Mouse (Mus musculus): ENCODE measurements around the gene Kpna7. TPM values are rescaled to one million over a fixed set of nuclear protein-coding genes. Genes with fewer than 3 reads are reported as not detected.

Gene Kpna7
- polyA plus RNA-seq, 1 experiment from 2014 or later, result 0.20 TPM

DNA sequence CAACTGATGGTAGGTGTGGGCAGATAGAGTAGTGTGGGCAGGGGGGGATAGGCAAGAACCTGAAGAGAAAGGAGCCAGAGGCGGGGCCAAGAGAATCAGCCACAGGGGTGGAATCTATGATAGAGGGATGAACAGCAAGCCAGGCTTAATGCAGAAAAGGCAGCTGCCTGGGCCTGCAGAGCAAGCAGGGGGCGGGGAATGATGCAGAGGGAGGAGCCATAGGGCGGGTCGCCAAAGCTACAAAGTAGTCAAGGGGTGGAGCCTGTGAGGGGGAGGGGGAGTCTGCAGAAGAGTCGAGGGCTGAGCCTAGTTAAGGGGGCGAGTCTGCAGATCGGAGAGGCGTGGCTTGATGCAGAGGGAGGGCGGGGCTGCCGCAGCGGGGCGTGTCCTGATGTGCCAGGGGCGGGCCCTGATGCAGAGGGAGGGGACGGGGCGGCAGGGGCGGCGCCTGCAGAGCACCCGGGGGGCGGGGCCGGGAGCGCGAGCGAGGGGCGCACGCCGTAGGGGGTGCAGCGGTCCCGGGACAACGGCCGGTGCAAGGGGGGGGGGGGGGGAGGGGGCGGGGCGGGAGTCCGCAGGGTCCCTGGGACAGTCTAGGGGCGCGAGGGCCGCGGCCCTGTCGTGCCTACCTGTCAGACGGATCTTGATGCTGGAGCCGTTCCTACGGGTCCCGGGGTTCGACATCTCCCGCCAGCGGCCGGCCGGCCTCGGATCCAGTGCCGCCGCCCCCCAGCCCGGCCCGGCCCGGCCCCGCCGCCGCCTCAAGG lies 118.8 kb downstream of the Kpna7 start:
- DNase-seq (ENCODE audit: low spot score), result peak; percentile 94

DNA sequence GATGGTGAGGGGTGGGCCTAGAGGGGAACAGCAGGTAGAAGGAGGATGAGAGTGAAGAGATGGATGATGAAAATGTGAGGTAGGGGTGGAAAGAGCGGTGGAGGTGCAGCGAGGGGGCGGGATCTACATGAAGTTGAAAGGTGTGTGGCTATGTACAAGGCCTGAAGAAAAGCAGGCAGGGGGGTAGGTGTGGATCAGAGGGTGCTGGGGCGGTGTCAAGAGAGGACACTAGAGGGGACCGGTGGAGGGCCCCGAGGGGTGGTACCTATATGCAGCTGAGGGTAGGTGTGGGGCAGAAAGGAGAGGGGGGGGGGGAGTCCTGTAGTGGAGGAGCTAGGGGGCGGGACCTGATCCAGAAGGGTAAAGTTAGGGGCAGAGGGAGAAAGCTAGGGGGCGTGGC lies 119.4 kb downstream of the Kpna7 start:
- DNase-seq (ENCODE audit: low spot score), result no peak

DNA sequence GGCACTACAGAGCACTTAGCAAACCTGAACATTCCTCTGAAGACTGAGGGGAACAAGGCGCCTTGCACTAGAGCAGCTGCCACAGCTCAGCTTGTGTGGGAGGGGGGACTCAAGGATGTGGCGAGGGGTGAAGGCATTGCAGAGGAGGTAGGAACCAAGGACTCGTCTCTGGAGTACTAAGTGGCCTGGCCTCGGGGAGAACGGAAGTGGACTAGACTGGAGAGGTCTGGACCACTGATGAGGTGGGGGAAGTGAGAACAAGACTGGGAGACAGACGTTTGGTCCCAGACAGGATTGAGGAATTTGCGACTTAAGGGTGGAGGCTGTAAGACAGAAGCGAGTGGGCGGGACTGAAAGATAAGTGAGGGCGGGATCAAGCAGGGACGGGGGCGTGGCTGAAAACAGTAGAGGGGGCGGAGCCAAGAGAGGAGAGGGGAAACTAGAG lies 120.0 kb downstream of the Kpna7 start:
- peak; percentile 66 for DNase-seq (ENCODE audit: low spot score)

DNA sequence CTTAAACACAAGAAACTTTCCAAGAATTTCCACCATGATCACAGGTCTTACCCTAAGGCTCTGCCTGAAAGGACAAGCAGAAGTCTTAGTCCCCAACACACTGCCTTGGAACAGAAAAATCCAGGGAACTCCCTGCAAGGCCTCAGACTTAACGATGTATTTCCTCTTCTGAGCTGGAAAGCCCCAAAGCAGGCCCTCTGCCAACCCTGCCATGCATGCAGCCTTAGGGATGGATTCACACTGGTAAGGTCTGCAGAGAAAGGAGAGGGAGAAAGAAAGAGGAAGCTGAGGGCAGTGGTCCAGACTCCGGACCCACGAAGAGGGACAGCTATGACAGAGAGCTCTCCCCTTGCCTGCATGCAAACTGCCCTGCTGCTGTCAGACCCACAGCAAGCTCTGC lies 120.4 kb downstream of the Kpna7 start:
- no peak for DNase-seq (ENCODE audit: low spot score)

DNA sequence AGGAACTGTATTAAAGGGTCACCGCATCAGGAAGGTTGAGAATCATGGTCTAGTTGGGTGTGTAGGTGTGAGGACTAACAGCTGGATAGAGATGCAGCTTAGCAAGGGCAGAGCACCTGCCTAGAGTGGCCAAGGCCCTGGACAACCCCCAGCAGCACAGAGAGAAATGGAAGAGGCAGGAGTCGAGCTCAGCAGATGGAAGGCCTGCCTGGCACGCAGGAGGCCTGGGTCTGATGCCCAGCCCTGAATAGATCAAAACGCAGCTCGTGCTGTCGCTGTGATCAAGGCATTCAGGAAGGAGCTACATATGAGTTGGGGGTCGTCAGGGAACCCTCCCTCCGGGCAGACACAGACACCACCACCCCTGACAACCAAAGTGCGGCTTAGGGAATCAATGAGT lies 125.6 kb downstream of the Kpna7 start:
- no peak for DNase-seq (ENCODE audit: low spot score)

DNA sequence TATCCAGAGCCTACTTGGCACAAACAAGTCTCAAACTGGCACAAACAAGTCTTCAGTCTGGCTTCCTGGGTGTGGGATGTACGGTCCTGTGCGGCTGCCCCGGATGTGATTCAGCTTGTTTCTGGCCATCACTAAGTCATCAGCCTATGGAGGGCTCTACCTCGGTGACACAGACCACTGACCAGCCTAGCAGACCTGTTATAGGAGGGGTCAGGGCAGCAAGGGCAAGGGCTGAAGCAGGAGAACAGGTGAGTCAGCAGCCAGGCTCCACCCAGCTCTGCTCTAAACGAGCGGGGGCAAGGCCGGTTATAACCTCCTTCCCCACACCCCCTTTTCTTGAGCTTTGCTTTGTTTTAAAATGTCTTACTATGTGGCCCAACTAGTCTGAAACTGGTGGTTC lies 129.4 kb downstream of the Kpna7 start:
- no peak for DNase-seq (ENCODE audit: low spot score)

DNA sequence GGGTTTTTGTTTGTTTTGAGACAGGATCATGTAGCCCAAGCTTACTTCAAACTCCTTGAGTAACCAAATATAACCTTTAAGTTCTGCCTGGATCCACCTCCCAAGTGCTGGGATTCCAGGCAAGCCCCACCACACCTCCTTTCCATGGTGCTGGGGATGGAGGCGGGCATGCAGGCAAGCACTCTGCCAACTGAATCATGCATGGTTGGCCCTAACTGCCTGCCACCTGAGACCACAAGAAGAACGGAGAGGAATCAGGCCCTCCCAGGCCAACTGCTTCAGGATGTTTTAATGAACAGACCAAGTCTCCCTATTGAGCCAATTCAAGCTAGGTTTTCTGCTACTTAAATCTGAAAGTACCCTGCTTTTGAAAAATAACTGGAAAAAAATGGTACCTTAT lies 131.2 kb downstream of the Kpna7 start:
- no peak for DNase-seq (ENCODE audit: low spot score)

DNA sequence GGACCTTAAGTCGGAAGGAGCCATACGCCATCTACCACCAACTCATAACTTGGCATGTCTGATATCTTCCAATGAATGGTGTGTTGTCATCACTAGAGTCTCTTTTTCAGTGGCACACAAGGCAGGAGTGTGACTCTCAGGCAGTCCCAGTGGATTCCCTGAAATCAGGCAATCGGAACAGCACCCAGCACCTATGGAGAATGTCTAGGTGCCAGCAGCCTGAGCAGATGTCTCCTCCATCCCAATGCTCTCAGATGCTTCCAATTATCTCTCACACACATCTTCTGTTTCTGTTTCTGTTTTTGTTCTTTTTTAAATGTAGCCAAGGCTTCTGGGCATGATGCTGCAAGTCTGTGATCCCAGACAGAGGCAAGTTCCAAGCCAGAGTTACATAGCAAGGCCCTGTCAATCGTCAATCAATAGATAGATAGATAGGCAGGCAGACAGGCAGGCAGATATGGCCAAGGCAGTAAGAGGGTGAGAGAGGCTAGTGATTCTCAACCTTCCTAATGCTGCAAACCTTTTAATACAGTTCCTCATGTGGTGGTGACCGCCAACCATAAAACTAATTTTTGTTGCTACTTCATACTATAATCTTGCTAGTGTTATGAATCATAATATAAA lies 133.3 kb downstream of the Kpna7 start:
- no peak for DNase-seq (ENCODE audit: low spot score)

DNA sequence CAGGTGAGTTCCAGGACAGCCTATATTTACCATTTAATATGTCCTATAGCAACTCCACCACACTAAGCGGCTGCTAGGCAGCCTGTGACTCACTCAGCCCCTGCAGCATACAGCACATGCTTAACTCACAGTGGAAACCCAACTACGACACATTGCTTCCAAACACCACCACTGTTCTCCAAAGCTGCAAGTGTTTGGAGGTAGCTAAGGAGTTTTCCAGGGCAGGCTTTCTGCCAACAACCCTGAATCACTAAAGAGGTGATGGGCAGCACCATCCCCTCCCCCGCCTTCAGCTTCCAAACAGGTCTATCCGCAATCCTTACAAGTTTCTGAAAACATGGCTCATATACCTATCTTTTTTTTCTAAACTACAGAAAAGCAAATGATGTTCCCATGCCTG lies 134.0 kb downstream of the Kpna7 start:
- no peak for DNase-seq (ENCODE audit: low spot score)

DNA sequence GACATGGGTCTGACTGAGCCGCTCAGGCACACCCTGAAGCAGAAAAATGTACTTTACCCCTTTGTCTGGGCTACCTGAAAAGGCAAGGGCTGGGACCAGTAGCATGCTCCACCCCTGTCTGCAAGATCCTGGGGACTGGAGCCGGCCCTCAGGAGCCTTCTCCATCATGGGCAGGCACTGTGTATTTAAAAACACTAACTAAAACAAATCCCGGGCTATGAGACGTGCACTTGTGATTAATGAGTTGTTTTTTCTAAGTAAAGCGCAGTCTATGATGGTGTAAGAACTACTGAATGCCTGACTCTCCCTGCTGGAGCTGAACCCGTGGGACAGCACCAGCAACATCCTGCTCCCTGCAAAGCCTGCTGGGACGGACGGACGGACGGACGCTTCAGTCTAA lies 135.4 kb downstream of the Kpna7 start:
- no peak for DNase-seq (ENCODE audit: low spot score)

DNA sequence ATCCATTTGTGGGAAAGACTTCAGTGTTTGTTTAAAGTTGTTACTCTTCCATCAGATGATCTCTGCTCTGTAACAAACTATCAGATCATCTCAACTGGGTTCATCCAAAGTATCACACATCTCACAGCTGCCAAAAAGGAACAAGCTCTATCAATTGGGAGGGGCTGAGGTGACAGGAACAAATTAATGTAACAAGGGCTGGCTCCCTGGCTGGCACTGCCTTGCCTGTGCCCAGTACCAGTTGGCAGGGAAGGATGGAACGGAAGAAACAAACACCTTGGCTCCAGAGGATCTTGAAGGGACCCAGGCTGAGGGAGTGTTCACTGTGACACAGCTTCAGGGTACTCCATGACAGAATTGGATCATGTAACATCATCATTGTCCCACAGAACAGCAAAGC lies 135.8 kb downstream of the Kpna7 start:
- no peak for DNase-seq (ENCODE audit: low spot score)

DNA sequence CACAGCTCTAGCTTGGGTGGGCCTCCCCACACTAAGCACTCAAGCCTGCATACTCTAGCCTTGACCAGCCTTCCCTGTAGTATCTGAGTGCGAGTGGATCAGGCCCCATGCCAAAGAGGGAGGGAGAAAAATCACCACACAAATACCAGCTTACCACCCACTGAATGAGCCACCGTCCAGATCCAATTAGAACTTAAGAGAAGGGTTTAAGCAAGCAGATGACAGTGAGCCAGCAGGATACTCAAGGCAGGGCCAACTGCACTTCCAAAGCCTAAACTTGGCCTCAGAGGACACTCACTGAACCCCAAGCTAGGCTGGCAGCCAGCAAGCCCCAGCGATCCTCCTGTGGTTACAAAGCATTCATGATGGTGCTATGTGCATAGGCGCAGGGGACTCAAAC lies 137.8 kb downstream of the Kpna7 start:
- DNase-seq (ENCODE audit: low spot score), result no peak

DNA sequence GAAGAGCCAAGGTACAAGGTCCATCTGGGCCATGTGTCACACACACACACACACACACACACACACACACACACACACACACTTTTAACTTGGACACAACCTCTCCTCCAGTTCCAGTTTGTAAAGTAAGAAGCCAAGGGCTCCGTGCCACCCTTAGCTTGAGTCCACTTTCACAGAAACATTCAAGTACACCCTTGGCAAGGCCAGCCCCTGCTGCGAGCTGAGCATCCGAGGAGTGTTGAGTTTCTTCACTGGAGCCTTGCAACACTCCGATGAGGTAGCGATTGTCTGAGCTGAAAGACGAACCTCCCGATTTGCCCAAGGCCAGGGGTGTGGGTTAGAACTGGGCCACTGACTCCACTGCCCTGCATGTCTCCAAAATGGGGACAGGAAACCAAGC lies 138.9 kb downstream of the Kpna7 start:
- DNase-seq (ENCODE audit: low spot score), result no peak

DNA sequence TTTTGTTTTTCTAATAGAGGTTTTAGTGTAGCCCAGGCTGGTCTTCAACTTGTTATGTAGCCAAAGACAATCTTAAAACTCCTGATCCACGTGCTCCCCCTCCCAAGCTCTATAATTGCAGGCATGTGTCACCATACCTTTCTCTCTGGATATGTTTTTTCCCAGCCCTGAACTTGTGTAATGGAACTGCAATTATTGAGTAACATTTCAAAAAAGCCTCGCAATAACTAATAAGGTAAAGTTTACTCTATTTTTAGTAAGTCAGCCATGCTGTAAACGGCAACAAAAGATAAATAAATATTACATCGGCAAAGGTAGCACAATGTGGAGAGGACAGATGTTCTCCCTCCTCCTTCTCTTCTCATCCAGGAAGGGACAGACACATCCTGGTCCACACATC lies 139.5 kb downstream of the Kpna7 start:
- no peak for DNase-seq (ENCODE audit: low spot score)

DNA sequence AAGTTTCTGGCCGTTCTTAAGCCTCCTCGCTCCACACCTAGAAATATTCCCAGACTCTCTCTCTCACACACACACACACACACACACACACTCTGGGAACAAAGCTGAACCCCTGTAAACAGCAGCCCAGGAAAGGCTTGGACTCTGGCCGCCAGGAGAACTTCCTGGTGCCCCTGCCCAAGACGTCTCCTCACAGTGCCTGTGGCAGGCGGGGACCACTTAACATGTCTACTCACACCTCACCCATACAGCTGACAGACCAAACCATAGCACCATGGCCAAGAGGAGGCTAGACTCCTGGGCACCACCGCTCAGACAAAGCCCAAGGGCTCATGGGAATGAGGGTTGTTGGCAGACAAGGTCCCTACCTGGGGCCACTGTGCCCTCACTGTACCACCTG lies 140.5 kb downstream of the Kpna7 start:
- no peak for DNase-seq (ENCODE audit: low spot score)

DNA sequence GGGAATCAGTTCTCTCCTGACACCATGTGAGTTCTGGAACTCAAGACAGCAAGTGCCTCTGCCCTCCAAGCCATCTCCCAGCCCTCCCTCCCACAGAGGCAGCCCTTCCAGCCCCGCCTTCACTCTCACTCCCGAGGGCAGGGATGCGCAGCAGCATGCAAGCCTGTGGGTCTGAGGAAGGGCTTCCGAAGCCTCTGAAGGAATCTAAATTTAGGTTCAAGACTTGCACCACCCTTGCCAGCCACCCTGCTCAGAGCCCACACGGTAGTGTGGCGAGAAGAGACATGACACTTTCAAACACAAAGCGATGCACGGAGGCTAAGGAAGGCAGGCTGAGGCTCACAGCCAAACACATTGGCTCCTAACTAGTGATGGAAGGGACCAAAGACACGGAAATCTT lies 141.4 kb downstream of the Kpna7 start:
- DNase-seq (ENCODE audit: low spot score), result no peak

DNA sequence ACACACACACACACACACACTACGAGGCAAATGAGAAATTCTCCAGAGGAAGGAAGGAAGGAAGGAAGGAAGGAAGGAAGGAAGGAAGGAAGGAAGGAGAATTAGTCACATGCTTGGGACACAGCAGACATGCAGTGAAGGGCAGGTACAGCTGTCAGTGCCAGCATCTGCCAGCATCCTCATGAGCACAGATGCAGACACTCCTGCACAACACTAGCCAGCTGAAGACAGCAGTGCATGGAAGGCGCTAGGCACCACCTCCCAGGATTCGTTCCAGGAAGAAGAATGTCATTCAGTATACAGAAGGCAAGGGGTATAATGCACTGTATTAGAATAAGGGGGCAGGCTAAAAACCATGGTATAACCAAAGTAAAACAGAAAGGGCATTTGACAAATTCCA lies 142.9 kb downstream of the Kpna7 start:
- no peak for DNase-seq (ENCODE audit: low spot score)

DNA sequence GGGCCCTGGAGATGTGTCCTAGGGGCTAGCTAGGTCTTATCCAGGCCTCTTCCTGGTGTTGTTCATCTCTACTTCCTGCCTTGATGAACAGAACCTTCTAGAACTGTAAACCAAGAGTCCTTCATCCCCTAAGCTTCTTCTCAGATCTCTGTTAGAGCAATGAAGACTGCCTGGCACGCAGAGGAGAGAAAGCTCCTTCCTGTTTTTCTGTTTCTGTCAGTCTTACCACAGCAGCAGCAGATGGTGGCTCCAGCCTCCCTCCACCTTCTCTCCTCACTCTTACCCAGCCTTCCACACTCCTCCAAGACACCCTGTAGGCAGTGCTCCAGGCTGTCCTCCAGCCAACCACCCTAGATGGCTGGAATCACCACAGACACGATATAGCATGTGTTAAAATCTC lies 146.5 kb downstream of the Kpna7 start:
- no peak for DNase-seq (ENCODE audit: low spot score)

Other genes starting within 250 kb of the Kpna7 start
- gene Smurf1, start 118.2 kb downstream of the Kpna7 start, polyA plus RNA-seq (2015; fragmentation: Nextera tagmentation; extraction: Ambion mirVana), result 7.7 and 10.0 TPM in 2 replicates
- gene Gm4871, start 51.3 kb downstream of the Kpna7 start, polyA plus RNA-seq (2015; fragmentation: Nextera tagmentation; extraction: Ambion mirVana), result not detected in 2 replicates
- 0.22 TPM in 1 of 2 replicates, not detected in the other for gene 1700018F24Rik, start 41.0 kb downstream of the Kpna7 start, polyA plus RNA-seq (2015; fragmentation: Nextera tagmentation; extraction: Ambion mirVana)
- 148 and 153 TPM in 2 replicates for gene Arpc1a, start 200 bp downstream of the Kpna7 start, polyA plus RNA-seq (2015; fragmentation: Nextera tagmentation; extraction: Ambion mirVana)
- gene Arpc1b, start 30.2 kb upstream of the Kpna7 start, polyA plus RNA-seq (2015; fragmentation: Nextera tagmentation; extraction: Ambion mirVana), result 563 and 603 TPM in 2 replicates
- 66.2 and 73.5 TPM in 2 replicates for gene Pdap1, start 56.2 kb upstream of the Kpna7 start, polyA plus RNA-seq (2015; fragmentation: Nextera tagmentation; extraction: Ambion mirVana)
- 275 and 289 TPM in 2 replicates for gene Bud31, start 56.3 kb upstream of the Kpna7 start, polyA plus RNA-seq (2015; fragmentation: Nextera tagmentation; extraction: Ambion mirVana)
- 12.4 and 12.8 TPM in 2 replicates for gene Ptcd1, start 83.1 kb upstream of the Kpna7 start, polyA plus RNA-seq (2015; fragmentation: Nextera tagmentation; extraction: Ambion mirVana)
- gene Cpsf4, start 83.2 kb upstream of the Kpna7 start, polyA plus RNA-seq (2015; fragmentation: Nextera tagmentation; extraction: Ambion mirVana), result 56.4 and 58.2 TPM in 2 replicates
- 651 and 696 TPM in 2 replicates for gene Atp5j2, start 108.0 kb upstream of the Kpna7 start, polyA plus RNA-seq (2015; fragmentation: Nextera tagmentation; extraction: Ambion mirVana)
- 17.2 and 18.7 TPM in 2 replicates for gene Zkscan14, start 117.8 kb upstream of the Kpna7 start, polyA plus RNA-seq (2015; fragmentation: Nextera tagmentation; extraction: Ambion mirVana)
- 7.8 and 8.0 TPM in 2 replicates for gene Zkscan5, start 120.5 kb upstream of the Kpna7 start, polyA plus RNA-seq (2015; fragmentation: Nextera tagmentation; extraction: Ambion mirVana)
- 34.2 and 36.4 TPM in 2 replicates for gene Zfp655, start 147.7 kb upstream of the Kpna7 start, polyA plus RNA-seq (2015; fragmentation: Nextera tagmentation; extraction: Ambion mirVana)
- 0.56 and 0.63 TPM in 2 replicates for gene Zscan25, start 196.5 kb upstream of the Kpna7 start, polyA plus RNA-seq (2015; fragmentation: Nextera tagmentation; extraction: Ambion mirVana)